Mouse (Mus musculus): ENCODE results near the gene Tbcb. TPM values are rescaled to one million over a fixed set of nuclear protein-coding genes. Genes with fewer than 3 reads are reported as not detected.
"Not testable (repeated sequence)": the region's sequence is repeated elsewhere in the genome, so short reads cannot be mapped to it uniquely, and the experiment has no call there.

Tbcb gene
- polyA plus RNA-seq, 1 experiment, result 114 TPM

DNA sequence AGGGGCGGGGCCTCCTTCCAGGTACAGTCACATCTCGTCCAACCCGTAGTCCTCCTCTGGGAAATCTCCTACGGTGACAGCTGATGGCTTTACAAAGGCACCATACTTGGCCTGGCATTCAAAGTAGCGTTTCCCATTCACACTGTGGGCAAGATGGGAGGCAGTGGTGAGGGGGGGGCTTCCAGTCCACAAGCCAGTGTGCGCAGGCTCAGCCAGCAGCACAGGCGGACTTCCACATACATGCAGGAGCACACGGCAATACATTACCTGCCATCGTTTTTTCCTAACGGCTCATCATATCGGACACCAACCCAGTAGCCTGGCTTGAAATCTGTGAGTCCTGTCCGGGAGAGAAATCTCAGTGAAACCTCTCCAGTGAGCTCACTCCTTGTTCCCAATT is 7.9 kb downstream of the Tbcb start:
- DNase-seq (ENCODE audit: extremely low spot score in 1 of 2, low spot score in 1 of 2), result no peak

DNA sequence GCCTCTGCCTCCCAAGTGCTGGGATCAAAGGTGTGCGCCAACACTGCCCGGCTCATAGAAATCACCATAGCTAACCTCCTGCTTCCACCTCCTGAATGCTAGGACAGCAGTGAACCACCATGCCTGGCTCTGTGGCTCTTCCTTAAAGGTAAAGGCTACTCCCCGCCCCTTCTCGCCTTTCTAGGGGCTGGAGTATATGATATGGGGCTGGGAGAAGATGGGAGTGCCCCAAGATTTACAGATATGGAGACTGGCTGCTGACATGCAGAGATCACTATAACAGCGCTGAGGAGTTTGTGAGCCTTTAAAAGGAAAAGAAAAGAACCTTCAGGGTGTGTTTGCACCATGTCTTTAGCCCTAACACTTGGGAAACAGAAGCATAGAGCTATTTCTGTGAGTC is 9.9 kb downstream of the Tbcb start:
- no peak for DNase-seq (ENCODE audit: extremely low spot score in 1 of 2, low spot score in 1 of 2)

DNA sequence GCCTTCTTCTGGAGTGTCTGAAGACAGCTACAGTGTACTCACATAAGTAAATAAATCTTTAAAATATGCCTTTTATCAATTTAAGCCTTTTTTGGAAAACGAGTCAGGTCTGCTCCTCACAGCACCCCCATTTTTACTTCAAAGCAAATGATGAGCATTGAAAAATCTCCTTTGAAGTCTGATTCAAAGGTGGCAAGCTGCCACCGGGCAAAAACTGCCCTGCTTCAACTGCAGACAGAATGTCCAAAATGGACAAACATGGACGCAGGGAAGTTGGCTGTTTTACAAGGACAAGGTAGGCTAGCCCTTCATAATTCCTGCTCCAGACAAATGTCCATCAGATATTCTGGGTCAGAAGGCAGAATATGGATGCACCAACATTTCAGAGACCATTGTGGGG is 10.6 kb downstream of the Tbcb start:
- DNase-seq (ENCODE audit: extremely low spot score in 1 of 2, low spot score in 1 of 2), result no peak

DNA sequence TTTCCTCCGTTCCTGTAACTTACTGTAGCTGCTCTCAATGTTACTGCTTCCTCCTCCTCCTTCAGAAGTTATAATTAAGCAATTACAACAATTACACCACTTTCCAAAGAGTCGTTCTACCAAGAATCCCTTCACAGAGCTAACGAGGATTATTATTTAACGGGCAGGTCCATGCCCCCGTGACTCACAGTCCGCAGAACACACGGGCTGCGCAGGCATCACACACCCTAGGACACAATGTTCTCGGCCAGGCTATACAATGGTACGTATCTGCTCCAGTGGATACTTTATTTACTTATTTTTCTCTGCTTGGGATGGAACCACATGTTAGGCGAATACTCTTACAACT is 12.1 kb downstream of the Tbcb start:
- no peak for DNase-seq (ENCODE audit: extremely low spot score in 1 of 2, low spot score in 1 of 2)

DNA sequence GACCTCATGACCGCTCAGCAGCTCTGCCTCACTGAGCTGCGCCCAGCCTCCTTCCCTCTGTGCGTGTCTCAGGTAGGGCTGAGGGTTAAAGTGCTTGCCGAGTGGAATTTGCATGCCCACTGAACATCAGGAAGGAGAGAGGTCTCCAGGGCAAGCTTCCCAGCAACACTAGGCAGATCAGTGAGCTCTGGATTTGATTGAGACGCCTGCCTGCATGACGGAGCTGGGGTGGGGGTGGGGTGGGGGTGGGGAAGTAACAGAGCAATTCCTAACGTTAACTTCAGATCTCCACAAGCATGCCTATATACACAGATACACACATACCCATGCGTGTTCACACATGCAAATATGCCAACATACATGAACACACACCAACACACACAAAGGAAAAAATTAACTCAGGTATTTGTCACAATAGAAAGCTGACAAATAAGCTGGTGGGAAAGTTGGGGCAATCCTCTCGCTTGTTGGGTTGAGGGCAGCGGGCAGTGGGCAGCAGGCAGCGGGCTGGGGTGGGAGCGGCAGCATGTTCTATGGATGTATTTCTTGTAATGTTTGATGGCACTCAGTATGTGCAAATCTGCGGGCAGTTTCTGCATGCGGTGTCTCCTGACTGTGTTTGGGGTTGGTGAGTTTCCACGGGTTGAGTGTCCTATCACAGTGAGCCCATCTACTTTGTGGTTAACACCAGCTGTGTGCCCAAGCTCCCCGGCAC is 12.6 kb downstream of the Tbcb start:
- peak in 1 of 2 experiments; percentile 56 for DNase-seq (ENCODE audit: extremely low spot score in 1 of 2, low spot score in 1 of 2)

DNA sequence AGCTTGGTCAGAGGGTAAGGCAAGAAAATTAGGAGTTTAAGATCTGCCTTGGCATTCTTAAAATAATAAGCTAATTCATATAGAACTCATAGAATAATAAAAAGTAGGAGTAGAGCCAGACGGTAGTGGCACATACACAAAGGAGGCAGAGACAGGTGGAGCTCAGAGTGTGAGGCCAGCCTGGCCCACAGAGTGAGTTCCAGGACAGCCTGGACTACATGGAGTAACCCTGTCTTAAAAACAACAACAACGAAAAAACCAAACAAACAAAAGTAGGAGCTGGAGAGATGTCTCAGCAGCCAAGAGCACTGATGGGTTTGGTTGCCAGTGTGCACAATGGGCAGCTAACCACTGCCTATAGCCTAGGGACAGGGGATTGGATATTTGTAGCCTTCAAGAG is 14.8 kb downstream of the Tbcb start:
- no peak for DNase-seq (ENCODE audit: extremely low spot score in 1 of 2, low spot score in 1 of 2)

DNA sequence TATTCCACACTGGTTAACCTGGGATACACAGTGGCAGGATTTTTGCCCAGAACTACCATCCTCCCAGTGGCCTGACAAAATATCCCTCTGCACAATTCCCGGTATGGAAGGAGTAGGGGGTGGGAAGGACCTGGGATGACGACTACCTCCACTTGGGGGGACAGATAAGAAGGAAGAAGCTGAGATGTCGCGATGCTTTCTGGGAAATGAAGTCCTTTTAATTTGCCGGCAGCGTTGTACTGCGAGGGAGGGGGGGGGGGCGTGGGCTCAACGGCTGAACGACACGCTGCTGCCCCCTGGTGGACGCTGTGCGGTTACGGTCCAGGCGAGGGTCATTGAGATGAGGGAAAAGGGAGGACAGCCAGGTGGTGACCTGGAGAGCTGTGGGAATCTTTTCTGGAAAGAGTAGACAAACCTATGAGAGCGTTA is 15.3 kb downstream of the Tbcb start:
- peak; percentile 36 to 82 for DNase-seq (ENCODE audit: extremely low spot score in 1 of 2, low spot score in 1 of 2)

DNA sequence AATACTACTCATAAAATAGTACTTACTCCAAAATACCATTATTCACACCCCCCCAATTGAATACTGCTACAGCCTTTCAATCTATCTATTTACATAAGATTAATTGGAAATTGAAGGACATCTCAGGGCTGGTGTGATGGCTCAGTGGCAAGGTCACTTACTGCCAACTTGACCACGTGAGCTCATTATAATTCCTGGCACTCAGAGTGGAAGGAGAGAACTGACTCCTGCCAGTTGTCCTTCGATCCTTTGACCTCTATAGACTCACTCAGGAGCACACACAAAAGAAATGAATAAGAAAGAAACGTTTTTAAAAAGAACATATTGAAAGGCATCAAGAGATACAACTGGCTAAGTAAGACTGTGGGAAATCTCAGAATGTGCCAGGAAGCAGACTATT is 16.2 kb downstream of the Tbcb start:
- no peak for DNase-seq (ENCODE audit: extremely low spot score in 1 of 2, low spot score in 1 of 2)

DNA sequence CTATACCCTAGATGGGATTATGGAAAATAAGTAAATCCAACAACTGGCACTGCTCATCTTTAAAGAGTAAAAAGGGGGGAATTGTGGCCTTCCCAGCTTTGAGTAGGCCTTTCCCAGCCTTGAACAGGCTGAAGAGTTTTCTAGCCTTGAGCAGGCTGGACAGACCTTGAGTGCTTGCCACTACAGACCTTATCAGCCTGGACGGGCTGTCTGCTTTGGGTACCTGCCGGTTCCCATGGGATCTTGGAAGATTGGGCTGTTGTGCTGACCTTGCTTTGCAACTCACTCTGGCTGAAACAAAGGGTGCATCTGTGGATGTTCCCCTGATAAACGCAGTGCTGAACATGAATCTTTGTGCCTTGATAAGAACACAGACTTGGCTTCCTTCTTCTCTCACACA is 18.2 kb downstream of the Tbcb start:
- DNase-seq (ENCODE audit: extremely low spot score in 1 of 2, low spot score in 1 of 2), result no peak

DNA sequence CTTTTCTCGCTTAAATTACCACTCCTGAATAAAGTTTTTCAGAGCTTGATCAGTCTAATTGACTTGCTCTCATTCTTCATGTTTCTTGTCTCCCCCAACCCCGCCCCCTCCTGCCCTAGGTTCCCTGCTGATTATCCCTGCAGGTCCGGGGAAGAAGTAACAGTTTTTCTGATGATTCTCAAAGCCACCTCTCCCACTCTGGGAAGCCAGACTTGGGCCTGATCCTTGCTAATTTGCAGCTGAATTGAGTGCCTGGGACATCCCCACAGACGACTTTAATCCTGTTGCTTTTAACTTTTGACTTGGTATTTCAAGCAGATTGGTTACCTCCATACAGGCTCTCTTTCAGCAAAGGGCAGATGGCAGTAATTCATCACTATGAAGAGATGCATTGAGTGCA is 21.0 kb downstream of the Tbcb start:
- DNase-seq (ENCODE audit: extremely low spot score in 1 of 2, low spot score in 1 of 2), result no peak

DNA sequence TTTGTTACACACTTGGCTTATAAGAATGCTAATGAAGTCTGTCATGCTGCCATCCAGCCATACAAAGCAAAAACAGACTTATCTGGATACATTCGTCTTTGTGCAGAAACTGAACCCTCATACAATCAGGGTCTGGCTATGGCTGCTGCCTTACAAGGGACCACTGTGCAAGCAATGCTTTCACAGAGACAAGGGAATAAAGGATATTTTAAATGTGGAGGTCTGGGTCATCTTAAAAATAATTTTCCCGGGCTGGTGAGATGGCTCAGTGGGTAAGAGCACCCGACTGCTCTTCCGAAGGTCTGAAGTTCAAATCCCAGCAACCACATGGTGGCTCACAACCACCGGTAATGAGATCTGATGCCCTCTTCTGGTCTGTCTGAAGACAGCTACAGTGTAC is 25.7 kb downstream of the Tbcb start:
- not testable (repeated sequence) for DNase-seq (ENCODE audit: extremely low spot score in 1 of 2, low spot score in 1 of 2)

DNA sequence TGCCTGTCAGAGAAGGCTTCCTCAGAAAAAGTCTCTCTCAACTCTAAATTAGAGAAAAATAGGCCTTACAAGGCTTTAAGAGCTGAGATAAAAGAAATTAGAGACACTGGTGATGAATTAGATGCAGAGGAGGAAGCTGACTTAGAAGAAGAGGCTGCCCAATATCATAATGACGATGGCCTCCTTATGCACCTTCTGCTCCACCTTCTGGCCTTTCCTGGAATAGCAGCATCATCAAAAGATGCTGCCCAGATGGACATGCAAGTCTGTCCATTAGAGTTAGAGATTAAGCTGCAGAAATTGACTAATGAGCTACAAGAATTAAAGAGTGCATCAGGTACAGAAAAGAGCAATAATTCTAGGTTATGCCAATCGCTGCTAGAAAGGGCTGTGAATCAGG is 26.7 kb downstream of the Tbcb start:
- peak in 1 of 2 experiments; percentile 74 for DNase-seq (ENCODE audit: extremely low spot score in 1 of 2, low spot score in 1 of 2)

DNA sequence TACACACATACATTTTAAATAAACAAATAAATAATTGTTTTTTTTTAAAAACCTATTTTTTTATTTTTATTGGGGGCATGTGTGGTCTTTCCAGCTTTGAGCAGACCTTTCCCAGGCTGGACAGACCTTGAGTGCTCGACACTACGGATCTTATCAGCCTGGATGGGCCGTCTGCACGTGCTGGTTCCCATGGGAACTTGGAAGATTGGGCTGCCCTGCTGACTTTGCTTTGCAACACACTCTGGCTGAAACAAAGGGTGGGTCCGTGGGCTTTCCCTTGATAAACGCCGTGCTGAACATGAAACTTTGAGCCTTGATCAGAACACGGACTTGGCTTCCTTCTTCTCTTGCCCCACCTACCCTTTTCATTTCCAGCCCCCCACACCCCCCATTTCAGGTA is 27.7 kb downstream of the Tbcb start:
- DNase-seq (ENCODE audit: extremely low spot score in 1 of 2, low spot score in 1 of 2), result no peak

DNA sequence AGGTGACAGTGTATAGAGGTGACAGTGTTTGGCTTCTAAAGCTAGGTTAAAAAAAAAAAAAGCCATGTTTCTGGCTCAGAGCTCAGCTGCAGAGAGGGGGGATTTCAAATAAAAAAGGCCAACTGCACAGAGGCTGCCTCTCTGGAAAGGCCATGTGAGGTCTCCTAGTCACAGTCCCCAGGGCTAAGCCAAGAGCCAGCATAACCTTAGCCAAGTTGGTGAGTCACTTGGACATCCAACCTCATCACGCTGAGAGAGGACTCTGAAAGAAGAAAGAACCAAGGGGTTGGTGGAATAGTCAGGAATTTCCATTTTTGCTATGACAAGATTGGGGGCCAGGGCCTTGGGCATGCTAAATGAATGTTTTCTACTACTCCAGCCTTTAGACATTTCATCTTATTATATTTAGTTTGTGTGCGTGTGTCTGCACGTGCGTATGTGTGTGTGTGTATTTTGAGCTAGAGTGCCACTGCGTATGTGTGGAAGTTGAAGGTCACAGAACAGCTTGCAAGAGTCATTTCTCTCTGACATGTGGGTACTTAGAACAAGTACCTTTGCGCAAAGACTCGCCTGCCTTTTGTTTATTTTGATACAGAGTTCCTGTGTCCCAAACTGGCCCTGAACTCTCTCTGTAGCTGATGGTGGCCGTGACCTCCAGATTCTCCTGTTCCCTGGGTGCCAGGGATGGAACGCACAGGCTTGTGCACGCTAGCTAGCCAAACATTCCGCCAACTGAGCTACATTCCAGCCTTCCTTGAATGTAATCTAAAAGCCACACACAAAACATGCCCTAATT is 29.0 kb downstream of the Tbcb start:
- DNase-seq (ENCODE audit: extremely low spot score in 1 of 2, low spot score in 1 of 2), result no peak

DNA sequence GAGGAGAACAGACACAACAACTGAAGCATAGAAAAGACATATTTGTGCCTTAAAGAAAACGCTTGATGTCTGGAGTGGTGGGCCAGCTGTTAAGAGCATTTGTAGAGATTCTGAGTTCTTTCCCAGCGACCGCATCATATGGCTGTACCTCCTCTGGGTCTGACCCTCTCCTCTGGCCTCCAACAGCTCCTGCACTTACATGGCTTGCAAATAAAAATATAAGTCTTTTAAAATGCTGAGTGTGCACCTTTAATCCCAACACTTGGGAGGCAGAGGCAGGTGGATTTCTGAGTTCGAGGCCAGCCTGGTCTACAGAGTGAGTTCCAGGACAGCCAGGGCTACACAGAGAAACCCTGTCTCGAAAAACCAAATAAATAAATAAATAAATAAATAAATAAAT is 31.4 kb downstream of the Tbcb start:
- not testable (repeated sequence) for DNase-seq (ENCODE audit: extremely low spot score in 1 of 2, low spot score in 1 of 2)

DNA sequence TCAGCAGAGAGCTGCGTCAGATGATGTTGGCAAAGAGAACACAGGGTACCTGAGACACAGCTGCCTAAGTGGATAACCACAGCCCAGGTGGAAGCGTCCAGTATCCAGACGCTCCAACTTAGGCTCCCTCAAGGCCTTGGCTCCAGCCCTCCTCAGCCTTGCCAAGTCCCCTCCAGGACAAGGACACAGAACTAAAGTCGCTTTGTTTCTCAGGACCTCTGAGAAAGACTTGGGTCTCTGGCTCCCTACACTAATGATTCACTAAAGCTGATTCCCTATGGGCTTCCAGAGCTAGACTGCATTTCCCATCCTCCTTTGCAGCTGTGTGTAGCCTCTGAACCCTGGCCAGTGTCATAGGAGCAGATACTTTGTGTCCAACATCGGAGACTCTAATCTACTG is 31.9 kb downstream of the Tbcb start:
- DNase-seq (ENCODE audit: extremely low spot score in 1 of 2, low spot score in 1 of 2), result no peak

DNA sequence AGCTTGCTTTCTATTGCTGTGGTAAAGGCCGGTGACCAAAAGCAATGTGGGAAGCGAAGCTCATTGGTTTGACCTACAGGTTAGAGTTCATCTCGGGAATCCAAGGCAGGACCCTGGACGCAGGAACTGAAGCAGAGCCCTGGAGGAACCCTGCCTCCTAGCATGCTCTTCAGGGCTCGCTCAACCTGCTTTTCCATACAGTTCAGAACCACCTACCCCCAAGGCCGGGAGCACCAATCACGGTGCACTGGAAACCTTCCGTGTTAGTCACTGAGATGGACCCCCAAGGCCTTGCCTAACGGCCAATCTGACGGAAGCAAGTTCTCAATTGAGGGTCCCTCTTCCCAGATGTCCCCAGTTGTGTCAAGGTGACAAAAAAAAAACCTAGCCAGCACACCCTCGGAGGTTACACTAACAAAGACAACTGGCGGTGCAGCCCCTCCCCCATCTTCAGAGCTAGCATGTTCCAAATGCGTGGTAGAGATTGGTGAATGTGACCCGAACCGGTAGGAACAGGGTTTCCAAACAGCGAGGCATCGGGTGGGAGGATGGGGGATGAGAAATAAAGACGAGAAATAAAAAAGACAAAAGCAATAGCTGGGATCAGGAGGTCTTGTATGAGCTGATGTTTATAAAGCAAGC is 32.5 kb downstream of the Tbcb start:
- DNase-seq (ENCODE audit: extremely low spot score in 1 of 2, low spot score in 1 of 2), result no peak

DNA sequence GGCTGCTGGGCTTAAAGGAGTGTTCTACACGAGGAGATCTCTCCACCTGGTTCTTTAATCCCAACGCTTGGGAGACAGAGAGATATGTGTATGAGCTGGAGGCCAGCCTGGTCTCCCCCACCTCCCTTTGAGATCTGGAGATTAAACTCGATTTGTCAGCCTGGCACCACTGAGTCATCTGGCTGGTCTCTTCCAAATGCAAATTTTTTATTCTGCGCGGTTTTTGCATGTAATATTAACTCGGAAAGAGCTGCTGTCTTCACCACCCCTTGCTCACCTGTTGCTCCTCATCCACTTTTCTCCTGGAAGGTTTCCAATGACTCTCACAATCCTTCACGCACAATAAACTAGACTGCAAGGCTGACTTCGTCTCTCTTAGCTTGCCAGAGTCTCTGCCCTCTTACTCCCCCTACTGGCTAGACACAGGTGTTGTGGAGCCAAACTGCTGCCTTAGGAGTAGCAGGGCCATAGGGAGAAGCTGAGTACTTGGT is 33.5 kb downstream of the Tbcb start, which contains the start of gene Capns1:
TSS of gene Capns1 (minus strand) at position 331 of the 491 bp plus-strand sequence.
- peak in 1 of 2 experiments; percentile 76 for DNase-seq (ENCODE audit: extremely low spot score in 1 of 2, low spot score in 1 of 2)

DNA sequence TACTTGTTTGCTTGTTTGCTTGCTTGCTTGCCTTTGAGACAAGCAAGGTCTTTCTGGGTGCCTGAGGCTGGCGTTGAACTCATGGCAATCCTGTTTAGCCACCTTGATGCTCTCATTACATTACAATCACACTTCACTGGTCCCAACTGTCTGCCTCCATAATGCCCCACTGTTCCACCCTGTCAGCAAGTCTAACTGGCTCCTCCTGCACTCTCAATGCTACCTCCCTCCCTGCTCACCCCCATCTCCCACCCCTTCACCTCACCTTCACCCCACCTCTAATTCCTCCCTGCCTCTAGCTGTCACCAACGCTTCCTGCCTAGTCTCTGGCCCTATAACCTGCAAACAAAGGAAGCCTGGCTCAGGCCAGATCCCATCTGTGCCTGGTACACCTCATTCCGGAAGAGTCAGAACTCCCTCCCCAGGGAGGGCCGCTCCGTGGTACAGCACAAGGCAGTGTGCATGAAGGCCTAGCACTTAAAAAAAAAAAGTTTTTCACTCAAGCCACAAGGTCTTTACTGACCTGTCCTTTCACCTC is 34.4 kb downstream of the Tbcb start:
- DNase-seq (ENCODE audit: extremely low spot score in 1 of 2, low spot score in 1 of 2), result no peak

DNA sequence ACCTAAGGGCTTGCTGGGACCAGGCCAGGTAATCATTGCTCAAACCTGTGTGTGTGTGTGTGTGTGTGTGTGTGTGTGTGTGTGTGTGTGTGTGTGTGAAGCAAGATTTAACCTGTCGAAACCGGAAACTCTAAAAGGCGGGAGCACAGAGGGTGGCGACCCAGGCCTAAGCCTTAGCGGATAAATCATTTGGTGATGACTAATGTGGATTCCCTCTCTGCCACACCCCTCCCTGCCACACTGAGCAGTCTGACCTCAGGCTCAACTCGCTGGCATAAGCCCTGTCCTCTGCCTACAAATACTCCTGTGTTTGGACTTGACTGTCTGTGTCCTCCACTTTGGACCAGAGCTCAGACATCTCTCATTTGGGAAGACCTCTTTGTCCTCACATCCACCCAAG is 35.9 kb downstream of the Tbcb start:
- no peak for DNase-seq (ENCODE audit: extremely low spot score in 1 of 2, low spot score in 1 of 2)

DNA sequence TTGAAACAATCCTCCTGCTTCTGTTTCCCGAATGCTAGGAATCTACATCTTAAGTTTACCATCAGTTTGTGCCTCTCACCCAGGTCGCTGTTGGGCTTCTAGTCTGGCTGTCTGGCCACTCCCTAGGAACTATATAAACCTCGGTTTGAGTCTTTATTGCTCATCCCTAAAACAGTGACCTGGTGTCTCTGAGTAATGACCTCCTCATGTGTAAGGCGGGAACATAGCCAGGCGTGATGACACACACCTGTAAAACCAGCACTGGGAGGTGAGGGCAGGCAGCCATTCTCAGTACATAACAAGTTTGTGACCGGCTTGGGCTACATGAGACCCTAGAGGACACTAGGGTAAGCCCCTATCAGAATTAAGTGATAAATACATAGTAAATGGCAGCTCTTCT is 36.6 kb downstream of the Tbcb start:
- DNase-seq (ENCODE audit: extremely low spot score in 1 of 2, low spot score in 1 of 2), result no peak

Measured in frontal cortex, adult 2 months (tissue).